Mouse (Mus musculus) heart, embryonic 11.5 days (tissue): ENCODE measurements around the gene Pdia4. TPM values are rescaled to one million over a fixed set of nuclear protein-coding genes. Genes with fewer than 3 reads are reported as not detected.
A peak's percentile ranks its signal among the peaks of the same experiment; 100 is the strongest.
"Not testable (repeated sequence)": the region's sequence is repeated elsewhere in the genome, so short reads cannot be mapped to it uniquely, and the experiment has no call there.

ENCODE experiments used
- ATAC-seq: fragments of 200-750 bp; cut with Nextera tagmentation; replicated peaks from 2 replicates; pipeline ENCODE4 v1.8.0; 2017; ENCODE audit warnings: moderate library complexity; ENCODE audit not compliant: insufficient number of reproducible peaks, low FRiP score, low TSS enrichment
- H3K27ac ChIP-seq: fragments of 300-500 bp; sonication (generic); 2 replicates; pipeline ENCODE4 v1.5.1; 2014; ENCODE audit warnings: mild to moderate bottlenecking, low read depth, low read length
- H3K27me3 ChIP-seq: fragments of 300-500 bp; sonication (generic); 2 replicates; pipeline ENCODE4 v1.6.1; 2014; ENCODE audit warnings: mild to moderate bottlenecking, low read length, mixed read lengths; ENCODE audit not compliant: control insufficient read depth, insufficient read depth
- H3K36me3 ChIP-seq: fragments of 300-500 bp; sonication (generic); 2 replicates; pipeline ENCODE4 v1.6.1; 2014; ENCODE audit warnings: mild to moderate bottlenecking, low read length, moderate library complexity, mixed read lengths; ENCODE audit not compliant: control insufficient read depth, insufficient read depth
- H3K4me1 ChIP-seq: fragments of 300-500 bp; sonication (generic); 2 replicates; pipeline ENCODE4 v1.6.1; 2014; ENCODE audit warnings: low read length; ENCODE audit not compliant: control insufficient read depth, insufficient read depth
- H3K4me2 ChIP-seq: fragments of 300-500 bp; sonication (generic); 2 replicates; pipeline ENCODE4 v1.6.1; 2014; ENCODE audit warnings: mild to moderate bottlenecking, moderate library complexity
- H3K4me3 ChIP-seq: fragments of 300-500 bp; sonication (generic); 2 replicates; pipeline ENCODE4 v1.5.1; 2014; ENCODE audit warnings: low read depth, low read length
- H3K9ac ChIP-seq: fragments of 300-500 bp; sonication (generic); 2 replicates; pipeline ENCODE4 v1.6.1; 2014; ENCODE audit warnings: mild to moderate bottlenecking, low read depth, low read length, moderate library complexity
- H3K9me3 ChIP-seq: fragments of 300-500 bp; sonication (generic); replicated peaks from 2 replicates; pipeline ENCODE4 v1.6.1; 2016; ENCODE audit warnings: low read length; ENCODE audit not compliant: control insufficient read depth
- WGBS: fragments of 180-500 bp; shearing (Covaris S2); extraction: QIAGEN DNeasy Blood & Tissue Kit; methylation state at CpG from one replicate; pipeline ENCODE4 v1.1.7; 2014; ENCODE audit not compliant: insufficient replicate concordance; 5-methylcytosine and 5-hydroxymethylcytosine counted together
- polyA plus RNA-seq: library from polyadenylated mRNA; unstranded; fragments of >200 nt; fragmentation: Nextera tagmentation; extraction: Ambion mirVana; gene quantifications from 2 replicates; pipeline ENCODE4 v1.2.1, GENCODE M21; 2014

Gene Pdia4
- polyA plus RNA-seq: 218 and 257 TPM in 2 replicates

DNA sequence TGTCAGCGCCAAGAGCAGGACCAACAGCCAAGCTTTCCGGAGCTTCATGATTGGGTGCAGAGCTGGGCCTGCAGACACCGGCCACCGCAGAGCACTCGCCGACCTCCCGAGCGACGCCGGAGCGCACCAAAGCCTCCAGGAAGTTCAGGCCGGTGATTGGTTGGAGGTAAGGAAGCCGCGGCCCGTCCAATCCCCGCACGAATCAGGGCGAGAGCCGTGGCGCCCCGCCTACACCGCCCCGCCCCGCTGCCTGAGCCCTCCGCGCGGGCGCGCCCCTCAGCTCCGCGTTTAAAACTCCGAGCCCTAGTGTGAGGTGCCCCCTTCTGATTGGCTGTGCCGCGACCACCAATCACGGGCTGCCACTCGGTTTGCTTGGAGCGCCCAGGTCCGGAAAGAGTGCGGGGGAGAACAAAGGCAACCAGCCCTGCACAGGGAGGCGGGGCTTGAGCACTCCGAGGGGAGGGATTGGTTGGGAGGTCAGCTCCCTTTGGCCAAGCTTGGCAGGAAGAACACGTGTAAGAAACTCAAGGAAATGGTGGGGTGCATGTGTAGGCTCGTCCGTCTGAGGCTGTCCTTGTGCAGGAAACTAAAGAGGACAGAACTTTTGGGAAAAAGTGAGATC is at the start of gene Pdia4:
Pdia4 (minus strand) TSS at position 174 of the 622 bp plus-strand sequence.
- under 1% methylated on average over 44 of the region's 44 CpGs for WGBS
- ATAC-seq: peak; percentile 100

DNA sequence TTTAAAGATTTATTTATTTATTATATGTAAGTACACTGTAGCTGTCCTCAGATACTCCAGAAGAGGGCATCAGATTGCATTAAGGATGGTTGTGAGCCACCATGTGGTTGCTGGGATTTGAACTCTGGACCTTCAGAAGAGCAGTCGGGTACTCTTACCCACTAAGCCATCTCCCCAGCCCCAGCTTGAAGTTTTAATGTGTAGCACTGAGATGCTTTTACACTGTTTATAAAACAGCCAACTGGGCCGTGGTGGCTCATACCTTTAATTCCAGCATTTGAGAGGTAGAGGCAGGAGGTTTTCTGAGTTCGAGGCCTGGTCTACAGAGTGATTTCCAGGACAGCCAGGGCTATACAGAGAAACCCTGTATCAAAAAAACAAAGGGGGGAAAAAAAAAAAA is 44.5 kb upstream of the Pdia4 start:
- H3K27me3 ChIP-seq, H3K4me1 ChIP-seq, H3K36me3 ChIP-seq, H3K4me3 ChIP-seq, H3K9me3 ChIP-seq, H3K9ac ChIP-seq, H3K27ac ChIP-seq, H3K4me2 ChIP-seq, ATAC-seq: not testable (repeated sequence)
- 77% methylated on average over 3 of the region's 3 CpGs for WGBS

More for the DNA sequence above, at the start of gene Pdia4:
- Histone ChIP-seq H3K9ac (peak within 1 kb of the TSS; percentile 94), H3K36me3 (no peaks in the 10 kb centered on the region), H3K4me3 (peak within 1 kb of the TSS; percentile 69), H3K9me3 (no peaks in the 10 kb centered on the region), H3K4me1 (peaks cover 17% of the 10 kb centered on the region), H3K27me3 (no peaks in the 10 kb centered on the region), H3K27ac (peak within 1 kb of the TSS; percentile 90), H3K4me2 (peak within 1 kb of the TSS; percentile 84)

GRCm38 (mm10) chr6:47857241-47857640 is 44.0 kb upstream of the Pdia4 start:
- no peak overlapping the region for H3K9ac ChIP-seq
- no peaks in the 10 kb centered on the region for H3K27me3 ChIP-seq
- no peak overlapping the region for H3K4me2 ChIP-seq
- no peak for ATAC-seq
- H3K4me1 ChIP-seq: no peaks in the 10 kb centered on the region
- WGBS: 90% methylated on average over 6 of the region's 6 CpGs
- no peaks in the 10 kb centered on the region; the same call in 1 of the 2 replicates for H3K9me3 ChIP-seq
- no peak overlapping the region for H3K27ac ChIP-seq
- no peak overlapping the region for H3K4me3 ChIP-seq
- H3K36me3 ChIP-seq: peaks cover 3% of the 10 kb centered on the region; the same call in 1 of the 2 replicates

DNA sequence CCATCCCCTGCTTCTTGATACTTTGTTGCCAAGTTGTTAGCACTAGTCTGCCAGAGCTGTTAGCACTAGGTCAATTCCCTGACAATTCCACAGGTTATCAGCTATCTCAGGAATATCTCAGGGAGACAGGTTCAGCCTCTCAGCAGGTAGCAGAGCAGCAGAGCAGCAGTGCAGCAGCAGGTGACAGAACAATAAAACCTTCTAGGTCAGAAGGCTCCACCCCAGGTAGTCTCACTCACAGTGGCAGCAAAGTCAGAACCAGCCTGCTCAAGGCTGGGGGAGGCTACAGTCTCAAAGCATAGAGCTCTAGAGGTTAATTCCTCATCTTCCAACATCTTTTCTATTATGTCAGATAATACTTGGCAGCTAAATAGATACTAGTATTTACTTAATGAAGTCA is 32.5 kb upstream of the Pdia4 start:
- Histone ChIP-seq H3K27ac (no peak overlapping the region), H3K4me2 (no peak overlapping the region), H3K4me3 (no peak overlapping the region), H3K27me3 (no peaks in the 10 kb centered on the region), H3K9ac (no peak overlapping the region), H3K4me1 (no peaks in the 10 kb centered on the region), H3K9me3 (no peaks in the 10 kb centered on the region), H3K36me3 (no peaks in the 10 kb centered on the region)
- ATAC-seq: no peak

GRCm38 (mm10) chr6:47842337-47842736 is 29.1 kb upstream of the Pdia4 start:
- Histone ChIP-seq H3K9ac (no peak overlapping the region), H3K27ac (no peak overlapping the region), H3K36me3 (no peaks in the 10 kb centered on the region), H3K4me2 (no peak overlapping the region), H3K4me1 (0 out of 2 replicates have a peak, but pooled peaks cover 3% of the 10 kb centered on the region), H3K9me3 (no peaks in the 10 kb centered on the region), H3K27me3 (no peaks in the 10 kb centered on the region), H3K4me3 (no peak overlapping the region)
- WGBS: 86% methylated on average over 1 of the region's 1 CpGs
- ATAC-seq: no peak

- Histone ChIP-seq H3K4me3 (no peak overlapping the region), H3K4me1 (0 out of 2 replicates have a peak, but pooled peaks cover 3% of the 10 kb centered on the region), H3K27me3 (no peaks in the 10 kb centered on the region), H3K9ac (no peak overlapping the region), H3K4me2 (no peak overlapping the region), H3K9me3 (no peaks in the 10 kb centered on the region), H3K36me3 (no peaks in the 10 kb centered on the region), H3K27ac (no peak overlapping the region)
- 87% methylated on average over 2 of the region's 2 CpGs for WGBS
- no peak for ATAC-seq
These were observed 28.6 kb upstream of the Pdia4 start for GRCm38 (mm10) chr6:47841831-47842230.

DNA sequence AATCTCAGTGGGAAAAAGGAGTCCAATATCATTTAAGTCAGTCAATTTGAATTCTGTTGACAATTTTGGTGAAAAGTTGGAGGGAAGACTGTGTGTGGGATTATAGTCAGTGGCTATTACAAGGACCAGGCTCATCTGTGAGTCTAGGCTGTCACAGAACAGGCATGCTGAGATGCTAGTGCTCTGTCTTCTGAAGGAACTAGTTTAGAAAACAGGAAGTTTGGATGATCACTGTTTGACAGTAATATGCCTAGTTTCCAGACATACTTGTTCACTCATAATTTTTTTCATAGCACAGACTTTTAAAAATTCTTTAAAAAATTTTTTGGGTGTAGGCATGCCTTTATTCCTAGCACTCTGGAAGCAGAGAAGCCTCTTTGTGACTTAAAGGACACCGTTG is 27.8 kb upstream of the Pdia4 start:
- Histone ChIP-seq H3K36me3 (no peaks in the 10 kb centered on the region), H3K4me3 (no peak overlapping the region), H3K4me2 (no peak overlapping the region), H3K27me3 (no peaks in the 10 kb centered on the region), H3K27ac (no peak overlapping the region), H3K9me3 (no peaks in the 10 kb centered on the region), H3K9ac (no peak overlapping the region), H3K4me1 (0 out of 2 replicates have a peak, but pooled peaks cover 3% of the 10 kb centered on the region)
- no peak for ATAC-seq
- 100% methylated on average over 1 of the region's 1 CpGs for WGBS

DNA sequence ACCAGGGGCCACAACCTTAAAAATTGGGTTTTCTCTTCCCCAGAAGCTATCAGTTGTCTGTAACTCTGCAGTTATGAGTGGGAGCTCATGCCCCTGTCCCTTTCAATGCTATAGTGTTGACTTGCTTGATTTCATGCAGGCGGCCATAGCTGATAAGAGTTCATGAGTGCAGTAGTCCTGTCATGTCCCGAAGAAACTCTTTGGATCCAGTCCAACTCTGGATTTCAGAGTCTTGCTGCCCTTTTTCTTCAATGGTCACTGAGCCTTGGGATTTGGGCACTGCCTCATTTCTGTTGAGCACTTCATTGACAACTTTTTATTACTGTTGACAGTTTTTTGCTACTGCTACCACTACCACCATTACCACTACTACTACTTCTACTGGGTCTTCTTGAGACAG is 24.4 kb upstream of the Pdia4 start:
- H3K9me3 ChIP-seq: no peaks in the 10 kb centered on the region
- ATAC-seq: no peak
- 32% methylated on average over 2 of the region's 2 CpGs for WGBS
- no peaks in the 10 kb centered on the region for H3K36me3 ChIP-seq
- H3K4me2 ChIP-seq: no peak overlapping the region
- no peaks in the 10 kb centered on the region for H3K27me3 ChIP-seq
- peaks cover 3% of the 10 kb centered on the region; the same call in 1 of the 2 replicates for H3K4me1 ChIP-seq
- no peak overlapping the region for H3K4me3 ChIP-seq
- no peak overlapping the region for H3K9ac ChIP-seq
- no peak overlapping the region for H3K27ac ChIP-seq

GRCm38 (mm10) chr6:47835984-47836521 is 22.8 kb upstream of the Pdia4 start:
- ATAC-seq: peak; percentile 64
- under 1% methylated on average over 49 of the region's 49 CpGs for WGBS
- Histone ChIP-seq H3K9me3 (no peaks in the 10 kb centered on the region), H3K4me3 (peak overlapping the region; percentile 94), H3K9ac (peak overlapping the region; percentile 90), H3K27ac (peak overlapping the region; percentile 89), H3K4me2 (peak overlapping the region; percentile 74), H3K4me1 (peaks cover 3% of the 10 kb centered on the region; the same call in 1 of the 2 replicates), H3K27me3 (no peaks in the 10 kb centered on the region), H3K36me3 (no peaks in the 10 kb centered on the region)
